Mouse (Mus musculus) T-helper 2 cell (primary cell): ENCODE measurements around the gene Cdc42ep1.

Experiments used
- in situ Hi-C: fragments of 300-600 bp; cut with MboI, MseI; formaldehyde crosslinking; loops from one replicate; pipeline ENCODE4 v1.15.1; 2025; ENCODE audit warnings: high pct_unique_total_duplicates

Cdc42ep1 gene

GRCm38 (mm10) chr15:78842371-78843163 is at the start of gene Cdc42ep1:
TSS of gene Cdc42ep1 (plus strand) at chr15:78842624.
- in situ Hi-C loops: no loop called here

- in situ Hi-C loops: no loop called here
These were observed 46.0 kb upstream of the Cdc42ep1 start for GRCm38 (mm10) chr15:78796196-78797059.

GRCm38 (mm10) chr15:78797060-78797329 is 45.4 kb upstream of the Cdc42ep1 start:
- in situ Hi-C loops: no loop called here

- in situ Hi-C loops: no loop called here
These were observed 43.4 kb upstream of the Cdc42ep1 start for GRCm38 (mm10) chr15:78799029-78799428.

- in situ Hi-C loops: no loop called here
These were observed 40.9 kb upstream of the Cdc42ep1 start for GRCm38 (mm10) chr15:78801571-78801970.

- in situ Hi-C loops: no loop called here
These were observed 40.3 kb upstream of the Cdc42ep1 start for GRCm38 (mm10) chr15:78801971-78802741.

- in situ Hi-C loops: no loop called here
These were observed 39.5 kb upstream of the Cdc42ep1 start, which contains the start of gene Card10 for GRCm38 (mm10) chr15:78802776-78803391. TSS of gene Card10 (minus strand) at chr15:78803042.

GRCm38 (mm10) chr15:78803499-78803900 is 38.9 kb upstream of the Cdc42ep1 start:
- in situ Hi-C loops: no loop called here

- in situ Hi-C loops: no loop called here
These were observed 38.1 kb upstream of the Cdc42ep1 start for GRCm38 (mm10) chr15:78804326-78804725.

- in situ Hi-C loops: no loop called here
These were observed 37.1 kb upstream of the Cdc42ep1 start for GRCm38 (mm10) chr15:78805351-78805750.

GRCm38 (mm10) chr15:78806614-78807013 is 35.8 kb upstream of the Cdc42ep1 start:
- in situ Hi-C loops: no loop called here

- in situ Hi-C loops: no loop called here
These were observed 35.3 kb upstream of the Cdc42ep1 start for GRCm38 (mm10) chr15:78807141-78807540.

GRCm38 (mm10) chr15:78808980-78809379 is 33.4 kb upstream of the Cdc42ep1 start:
- in situ Hi-C loops: no loop called here

GRCm38 (mm10) chr15:78809739-78810138 is 32.7 kb upstream of the Cdc42ep1 start:
- in situ Hi-C loops: no loop called here

GRCm38 (mm10) chr15:78810146-78810545 is 32.3 kb upstream of the Cdc42ep1 start:
- in situ Hi-C loops: no loop called here

GRCm38 (mm10) chr15:78813603-78814002 is 28.8 kb upstream of the Cdc42ep1 start:
- in situ Hi-C loops: no loop called here

- in situ Hi-C loops: no loop called here
These were observed 26.9 kb upstream of the Cdc42ep1 start for GRCm38 (mm10) chr15:78815314-78816073.

GRCm38 (mm10) chr15:78816074-78816391 is 26.4 kb upstream of the Cdc42ep1 start:
- in situ Hi-C loops: no loop called here

GRCm38 (mm10) chr15:78826213-78827204 is 15.9 kb upstream of the Cdc42ep1 start:
- in situ Hi-C loops: no loop called here

GRCm38 (mm10) chr15:78828315-78828714 is 14.1 kb upstream of the Cdc42ep1 start:
- in situ Hi-C loops: no loop called here
